Mouse (Mus musculus) embryonic facial prominence, embryonic 11.5 days (tissue): ENCODE results near the gene Lrrc34. TPM values are rescaled to one million over a fixed set of nuclear protein-coding genes. Genes with fewer than 3 reads are reported as not detected.

Source experiments
- ATAC-seq: fragments of 200-750 bp; cut with Nextera tagmentation; replicated peaks from 2 replicates; pipeline ENCODE4 v1.8.0; 2017; ENCODE audit warnings: low read depth; ENCODE audit not compliant: insufficient number of reproducible peaks, low FRiP score, low TSS enrichment
- DNase-seq: peaks from one replicate; pipeline ENCODE4 v3.0.0-alpha.2; 2015; ENCODE audit warnings: low spot score
- H3K27ac ChIP-seq: fragments of 300-500 bp; sonication (generic); replicated peaks from 2 replicates; pipeline ENCODE4 v1.5.1; 2014; ENCODE audit warnings: mild to moderate bottlenecking, low read depth, low read length, control low read depth
- H3K27me3 ChIP-seq: fragments of 300-500 bp; sonication (generic); 2 replicates; pipeline ENCODE4 v1.6.1; 2014; ENCODE audit warnings: mild to moderate bottlenecking, low read length, moderate library complexity, mixed read lengths; ENCODE audit not compliant: control insufficient read depth, insufficient read depth
- H3K36me3 ChIP-seq: fragments of 300-500 bp; sonication (generic); replicated peaks from 2 replicates; pipeline ENCODE4 v1.6.1; 2014; ENCODE audit warnings: low read depth, mild to moderate bottlenecking, low read length, moderate library complexity, mixed read lengths; ENCODE audit not compliant: control insufficient read depth, insufficient read depth
- H3K4me1 ChIP-seq: fragments of 300-500 bp; sonication (generic); 2 replicates; pipeline ENCODE4 v1.6.1; 2014; ENCODE audit warnings: low read length, mixed read lengths; ENCODE audit not compliant: control insufficient read depth, insufficient read depth
- H3K4me2 ChIP-seq: fragments of 300-500 bp; sonication (generic); 2 replicates; pipeline ENCODE4 v1.6.1; 2014; ENCODE audit warnings: low read depth, mild to moderate bottlenecking, control low read depth, low read length, moderate library complexity
- H3K4me3 ChIP-seq: fragments of 300-500 bp; sonication (generic); 2 replicates; pipeline ENCODE4 v1.5.1; 2014; ENCODE audit warnings: low read depth, low read length, control low read depth
- H3K9ac ChIP-seq: fragments of 300-500 bp; sonication (generic); replicated peaks from 2 replicates; pipeline ENCODE4 v1.6.1; 2014; ENCODE audit warnings: mild to moderate bottlenecking, control low read depth, low read length
- H3K9me3 ChIP-seq: fragments of 300-500 bp; sonication (generic); replicated peaks from 2 replicates; pipeline ENCODE4 v1.6.1; 2016; ENCODE audit warnings: mild to moderate bottlenecking, low read length, inconsistent platforms, mixed read lengths; ENCODE audit not compliant: control insufficient read depth
- WGBS: fragments of 180-500 bp; shearing (Covaris S2); extraction: QIAGEN DNeasy Blood & Tissue Kit; methylation state at CpG from one replicate; pipeline ENCODE4 v1.1.7; 2014; 5-methylcytosine and 5-hydroxymethylcytosine counted together
- polyA plus RNA-seq: library from polyadenylated mRNA; unstranded; fragments of >200 nt; fragmentation: Nextera tagmentation; extraction: Ambion mirVana; gene quantifications from 2 replicates; pipeline ENCODE4 v1.2.1, GENCODE M21; 2014

Gene Lrrc34
- polyA plus RNA-seq, 1 experiment from 2014 or later, result 2.7 TPM

GRCm38 (mm10) chr3:30650062-30650841 is 2.6 kb upstream of the Lrrc34 start:
- Histone ChIP-seq H3K36me3 (no peaks in the 10 kb centered on the region), H3K4me3 (peak overlapping the region; percentile 38), H3K4me1 (peaks cover 5% of the 10 kb centered on the region; the same call in 1 of the 2 replicates), H3K9ac (peak overlapping the region; percentile 37), H3K9me3 (no peaks in the 10 kb centered on the region), H3K27ac (no peak overlapping the region), H3K27me3 (peaks cover 8% of the 10 kb centered on the region), H3K4me2 (peak overlapping the region; percentile 78)
- WGBS, result under 1% methylated on average over 41 of the region's 41 CpGs
- peak; percentile 45 for DNase-seq
- ATAC-seq, result peak; percentile 46; the same call in 1 of the 2 replicates

DNA sequence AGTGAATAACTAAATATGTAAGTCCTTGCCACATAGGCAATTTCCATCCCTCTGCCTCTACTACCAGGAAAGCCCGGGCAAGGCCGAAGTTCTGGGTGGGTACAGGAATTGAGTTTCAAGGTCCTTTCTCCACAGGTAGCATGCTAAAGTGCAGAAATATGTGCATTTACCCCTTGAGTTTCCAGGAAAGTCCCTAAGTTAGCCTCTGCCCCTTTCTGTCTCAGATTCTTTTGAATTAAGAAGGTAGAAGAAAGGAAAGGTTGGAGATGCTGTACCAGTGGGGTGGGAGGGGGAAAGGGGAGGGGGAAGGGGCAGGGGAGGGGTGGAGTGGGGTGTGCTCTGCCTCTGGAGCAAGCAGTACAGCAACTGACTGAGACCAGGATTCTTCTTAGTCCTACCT is 797 bp upstream of the Lrrc34 start:
- Histone ChIP-seq H3K27ac (no peak overlapping the region), H3K9me3 (no peaks in the 10 kb centered on the region), H3K4me2 (no peak overlapping the region), H3K9ac (no peak overlapping the region), H3K36me3 (no peaks in the 10 kb centered on the region), H3K27me3 (peaks cover 8% of the 10 kb centered on the region), H3K4me1 (peaks cover 5% of the 10 kb centered on the region; the same call in 1 of the 2 replicates), H3K4me3 (no peak overlapping the region)
- 92% methylated on average over 2 of the region's 2 CpGs for WGBS
- ATAC-seq, result no peak
- no peak for DNase-seq

DNA sequence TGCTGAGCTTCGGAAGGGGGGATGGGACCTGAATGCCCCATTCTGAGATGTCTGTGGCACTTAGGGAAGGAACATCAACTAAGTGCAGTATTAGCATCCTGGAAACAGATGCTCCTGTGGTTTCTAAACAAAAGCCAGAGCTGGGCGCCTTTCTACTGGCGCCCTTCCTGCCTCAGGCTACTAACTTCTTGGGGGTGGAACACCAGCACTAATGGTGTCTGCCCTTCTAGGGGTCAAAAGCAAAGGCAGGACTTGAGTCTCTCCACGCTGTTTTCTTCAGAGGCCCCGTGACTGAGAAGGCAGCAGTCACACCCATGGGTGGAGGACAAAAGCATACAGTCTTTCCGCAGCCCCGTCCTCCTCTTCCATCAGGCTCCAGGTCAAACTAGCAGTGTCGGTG is 908 bp downstream of the Lrrc34 start:
- no peak overlapping the region for H3K4me2 ChIP-seq
- peak; percentile 17 for DNase-seq

GRCm38 (mm10) chr3:30644207-30644606 is 3.5 kb downstream of the Lrrc34 start, which contains the start of gene Lrriq4:
Lrriq4 (plus strand) TSS chr3:30644507.
- peaks cover 2% of the 10 kb centered on the region; the same call in 1 of the 2 replicates for H3K4me1 ChIP-seq
- no peak within 1 kb of the TSS for H3K4me3 ChIP-seq
- H3K9ac ChIP-seq, result no peak within 1 kb of the TSS
- no peak within 1 kb of the TSS for H3K27ac ChIP-seq
- H3K9me3 ChIP-seq, result no peaks in the 10 kb centered on the region
- no peaks in the 10 kb centered on the region for H3K36me3 ChIP-seq
- H3K4me2 ChIP-seq, result no peak within 1 kb of the TSS
- 73% methylated on average over 2 of the region's 2 CpGs for WGBS
- DNase-seq (no peak), ATAC-seq (no peak)
- peaks cover under 1% of the 10 kb centered on the region; the same call in 1 of the 2 replicates for H3K27me3 ChIP-seq

More for the DNA sequence above, 908 bp downstream of the Lrrc34 start:
- 38% methylated on average over 8 of the region's 8 CpGs for WGBS
- peaks cover 8% of the 10 kb centered on the region for H3K27me3 ChIP-seq
- H3K27ac ChIP-seq, result no peak overlapping the region
- peaks cover 5% of the 10 kb centered on the region; the same call in 1 of the 2 replicates for H3K4me1 ChIP-seq
- H3K36me3 ChIP-seq, result no peaks in the 10 kb centered on the region
- no peak overlapping the region for H3K9ac ChIP-seq
- no peak for ATAC-seq
- H3K4me3 ChIP-seq, result no peak overlapping the region
- H3K9me3 ChIP-seq, result no peaks in the 10 kb centered on the region

DNA sequence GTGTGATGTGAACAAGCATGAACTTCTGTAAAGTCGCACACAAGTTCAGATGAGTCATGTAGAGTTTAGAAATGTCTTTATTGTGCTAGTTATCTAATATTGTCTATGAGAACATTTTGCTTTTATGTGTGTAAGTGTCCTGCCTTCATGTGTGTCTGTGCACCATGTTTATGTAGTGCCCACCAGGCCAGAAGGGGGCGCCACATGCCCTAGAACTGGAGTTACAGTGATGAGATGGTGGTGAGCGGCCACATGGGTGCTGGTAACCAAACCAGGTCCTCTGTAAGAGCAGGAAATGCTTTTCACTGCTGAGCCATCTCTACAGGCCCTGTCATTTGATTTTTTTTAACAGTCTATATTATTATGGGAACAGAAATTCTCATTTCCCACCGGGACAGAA is 12.0 kb downstream of the Lrrc34 start:
- H3K36me3 ChIP-seq, result no peaks in the 10 kb centered on the region
- 81% methylated on average over 4 of the region's 4 CpGs for WGBS
- no peak overlapping the region for H3K4me3 ChIP-seq
- ATAC-seq, result no peak
- H3K9ac ChIP-seq, result no peak overlapping the region
- no peaks in the 10 kb centered on the region for H3K27me3 ChIP-seq
- H3K9me3 ChIP-seq, result no peaks in the 10 kb centered on the region
- H3K4me1 ChIP-seq, result no peaks in the 10 kb centered on the region
- H3K27ac ChIP-seq, result no peak overlapping the region
- no peak overlapping the region for H3K4me2 ChIP-seq
- DNase-seq, result no peak

GRCm38 (mm10) chr3:30633681-30634080 is 14.0 kb downstream of the Lrrc34 start:
- Histone ChIP-seq H3K9ac (no peak overlapping the region), H3K27me3 (no peaks in the 10 kb centered on the region), H3K27ac (no peak overlapping the region), H3K36me3 (no peaks in the 10 kb centered on the region), H3K4me2 (no peak overlapping the region), H3K4me1 (no peaks in the 10 kb centered on the region), H3K9me3 (no peaks in the 10 kb centered on the region), H3K4me3 (no peak overlapping the region)
- ATAC-seq, result no peak
- peak; percentile 23 for DNase-seq
- WGBS, result 49% methylated on average over 3 of the region's 3 CpGs

DNA sequence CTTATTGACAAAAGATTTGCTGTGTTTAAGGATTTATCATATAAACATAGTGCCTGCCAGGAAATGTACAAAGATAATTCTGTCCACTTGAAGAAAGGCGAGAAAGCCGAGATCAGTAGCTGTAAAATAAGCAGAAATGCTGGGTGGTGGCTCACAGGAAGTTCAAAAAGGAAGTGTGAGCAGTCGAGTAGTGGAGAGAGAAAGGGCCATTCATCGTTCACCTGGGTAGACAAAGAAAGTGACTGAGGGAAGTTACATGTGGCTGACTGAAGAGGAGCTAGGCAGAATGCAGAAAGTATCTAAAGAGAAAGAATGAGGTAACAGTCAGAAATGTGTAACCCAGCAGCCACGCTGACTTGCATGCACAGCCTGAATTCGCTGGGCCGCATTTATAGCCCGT is 27.5 kb downstream of the Lrrc34 start:
- Histone ChIP-seq H3K4me3 (no peak overlapping the region), H3K36me3 (no peaks in the 10 kb centered on the region; the same call in 1 of the 2 replicates), H3K9ac (no peak overlapping the region), H3K27me3 (no peaks in the 10 kb centered on the region), H3K4me2 (no peak overlapping the region), H3K27ac (no peak overlapping the region), H3K9me3 (no peaks in the 10 kb centered on the region), H3K4me1 (no peaks in the 10 kb centered on the region)
- 76% methylated on average over 8 of the region's 8 CpGs for WGBS
- DNase-seq (no peak), ATAC-seq (no peak)

DNA sequence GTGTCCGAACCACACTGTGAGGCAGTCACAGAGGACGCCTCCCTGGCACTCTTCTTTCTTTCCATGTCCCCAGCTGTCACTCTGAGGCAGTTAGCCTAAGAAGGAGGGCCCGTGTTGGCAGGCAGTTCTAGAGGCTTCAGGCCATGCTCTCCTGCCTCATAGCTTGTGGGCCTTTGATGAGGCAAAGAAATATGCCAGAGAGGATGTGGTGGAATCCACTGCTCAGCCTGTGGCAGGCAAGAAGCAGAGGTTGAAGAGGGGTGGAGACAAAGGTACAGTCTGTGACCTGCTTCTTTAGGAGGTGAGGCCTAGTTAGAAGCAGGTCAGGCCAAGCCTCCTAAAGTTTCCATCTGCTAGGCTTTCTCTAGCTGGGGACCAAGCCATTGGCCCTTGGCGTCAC is 36.7 kb downstream of the Lrrc34 start:
- 95% methylated on average over 4 of the region's 4 CpGs for WGBS
- Histone ChIP-seq H3K9me3 (no peaks in the 10 kb centered on the region), H3K27ac (no peak overlapping the region), H3K4me3 (no peak overlapping the region), H3K4me2 (no peak overlapping the region), H3K4me1 (no peaks in the 10 kb centered on the region), H3K36me3 (peaks cover 10% of the 10 kb centered on the region), H3K27me3 (no peaks in the 10 kb centered on the region), H3K9ac (no peak overlapping the region)
- ATAC-seq (no peak), DNase-seq (no peak)
